Mouse (Mus musculus): Measurements from ENCODE around the gene Eml5.

- no peak for TF ChIP-seq CTCF (IDR thresholded peaks at IDR 0.05; ENCODE audit: control insufficient read depth, insufficient read depth, insufficient read length)
- no peak for TF ChIP-seq USF1 (IDR thresholded peaks at IDR 0.05; ENCODE audit: low read depth)
- TF ChIP-seq MAX (IDR thresholded peaks at IDR 0.05), result no peak
- TF ChIP-seq MYOG (IDR thresholded peaks at IDR 0.05; ENCODE audit: control insufficient read depth, extremely low read depth, insufficient read length), result no peak
These were observed 97.1 kb downstream of the Eml5 start for GRCm38 (mm10) chr12:98804078-98804748.
